Mouse (Mus musculus) left cerebral cortex, postnatal 10 days (tissue): Measurements from ENCODE around the gene Trap1. TPM values are rescaled to one million over a fixed set of nuclear protein-coding genes. Genes with fewer than 3 reads are reported as not detected.
A peak's percentile ranks its signal among the peaks of the same experiment; 100 is the strongest.
"Not testable (repeated sequence)": the region's sequence is repeated elsewhere in the genome, so short reads cannot be mapped to it uniquely, and the experiment has no call there.

Experiments used
- DNase-seq, 2 experiments: peaks; one replicate each; pipeline ENCODE4 v3.0.0; 2021 to 2022; ENCODE audit warnings: low spot score in 2 of 2, mixed read lengths in 1 of 2; ENCODE audit errors: extremely low spot score in 1 of 2
- intact Hi-C: fragments of 180-260 bp; cut with DNase I; formaldehyde crosslinking; loops from one replicate; pipeline ENCODE4 v1.15.1; 2025
- total RNA-seq, 2 experiments: library from RNA; stranded (reverse); gene quantifications; 2 replicates each; pipeline ENCODE4 v1.2.3; 2021

The Trap1 gene
- total RNA-seq: 10 to 100 TPM; 66.8 to 68.2 TPM

- intact Hi-C loops: loop anchor here (5.0 kb wide), 1 partner anchor 135 kb away; the partner anchor contains the start of gene Crebbp
- DNase-seq: peak; percentile 93 to 95
These were observed at the start of gene Trap1 for GRCm38 (mm10) chr16:4077384-4078061. Trap1 (minus strand) TSS chr16:4077827.

GRCm38 (mm10) chr16:4117072-4117471 is 39.4 kb upstream of the Trap1 start:
- intact Hi-C loops: no loop called here
- peak in 1 of 2 experiments; percentile 33 for DNase-seq

- intact Hi-C loops: no loop called here
- no peak for DNase-seq
These were observed 22.7 kb upstream of the Trap1 start for GRCm38 (mm10) chr16:4100374-4100773.

GRCm38 (mm10) chr16:4097521-4097920 is 19.9 kb upstream of the Trap1 start:
- intact Hi-C loops: no loop called here

GRCm38 (mm10) chr16:4096898-4097297 is 19.3 kb upstream of the Trap1 start:
- intact Hi-C loops: no loop called here
- DNase-seq: no peak

More at GRCm38 (mm10) chr16:4097521-4097920, 19.9 kb upstream of the Trap1 start:
- no peak for DNase-seq

GRCm38 (mm10) chr16:4096141-4096540 is 18.5 kb upstream of the Trap1 start:
- intact Hi-C loops: no loop called here
- peak in 1 of 2 experiments; percentile 36 for DNase-seq

GRCm38 (mm10) chr16:4087214-4087913 is 9.7 kb upstream of the Trap1 start:
- intact Hi-C loops: no loop called here
- DNase-seq: no peak

GRCm38 (mm10) chr16:4085851-4086387 is 8.3 kb upstream of the Trap1 start:
- intact Hi-C loops: no loop called here
- no peak for DNase-seq

GRCm38 (mm10) chr16:4085051-4085450 is 7.4 kb upstream of the Trap1 start:
- DNase-seq: no peak
- intact Hi-C loops: no loop called here

GRCm38 (mm10) chr16:4080419-4080818 is 2.8 kb upstream of the Trap1 start:
- DNase-seq, intact Hi-C loops: not testable (repeated sequence)

GRCm38 (mm10) chr16:4079656-4080055 is 2.0 kb upstream of the Trap1 start:
- intact Hi-C loops: loop anchor here (5.0 kb wide), 1 partner anchor 133 kb away; the partner anchor contains the start of gene Crebbp
- DNase-seq: no peak

- DNase-seq: not testable (repeated sequence)
- intact Hi-C loops: loop anchor here (5.0 kb wide), 1 partner anchor 134 kb away; the partner anchor contains the start of gene Crebbp
These were observed 675 bp upstream of the Trap1 start for GRCm38 (mm10) chr16:4078302-4078701.

GRCm38 (mm10) chr16:4074836-4075235 is 2.8 kb downstream of the Trap1 start:
- no peak for DNase-seq
- intact Hi-C loops: loop anchor here (5.0 kb wide), 1 partner anchor 137 kb away; the partner anchor contains the start of gene Crebbp

- DNase-seq: no peak
- intact Hi-C loops: no loop called here
These were observed 3.3 kb downstream of the Trap1 start for GRCm38 (mm10) chr16:4074297-4074696.

GRCm38 (mm10) chr16:4068588-4068987 is 9.0 kb downstream of the Trap1 start:
- intact Hi-C loops: loop anchor here (5.0 kb wide), 1 partner anchor 219 kb away; no protein-coding TSS in a partner anchor
- DNase-seq: peak; percentile 26 to 72

- DNase-seq: no peak
- intact Hi-C loops: loop anchor here (5.0 kb wide), 1 partner anchor 222 kb away; no protein-coding TSS in a partner anchor
These were observed 12.7 kb downstream of the Trap1 start for GRCm38 (mm10) chr16:4064945-4065344.

GRCm38 (mm10) chr16:4053811-4054210 is 23.8 kb downstream of the Trap1 start:
- intact Hi-C loops: no loop called here
- no peak for DNase-seq

- intact Hi-C loops: no loop called here
- DNase-seq: no peak
These were observed 25.0 kb downstream of the Trap1 start for GRCm38 (mm10) chr16:4052601-4053000.

GRCm38 (mm10) chr16:4045524-4045923 is 32.1 kb downstream of the Trap1 start:
- intact Hi-C loops: no loop called here
- DNase-seq: no peak

GRCm38 (mm10) chr16:4044093-4044492 is 33.5 kb downstream of the Trap1 start:
- intact Hi-C loops: no loop called here
- no peak for DNase-seq
